Mouse (Mus musculus) heart, postnatal 14 days (tissue): ENCODE measurements around the gene Gm13305. TPM values are rescaled to one million over a fixed set of nuclear protein-coding genes. Genes with fewer than 3 reads are reported as not detected.
"Not testable (repeated sequence)": the region's sequence is repeated elsewhere in the genome, so short reads cannot be mapped to it uniquely, and the experiment has no call there.

ENCODE experiments used
- DNase-seq, 2 experiments: peaks; one replicate each; pipeline ENCODE4 v3.0.0; 2021 to 2022
- intact Hi-C: fragments of 180-260 bp; cut with DNase I; formaldehyde crosslinking; loops from one replicate; pipeline ENCODE4 v1.15.1; 2025
- long read RNA-seq, 2 experiments: library from polyadenylated mRNA; stranded (forward); transcript quantifications; one replicate each; pipeline ENCODE4 v2.0.0; 2021
- total RNA-seq, 2 experiments: library from RNA; stranded (reverse); gene quantifications; 2 replicates each; pipeline ENCODE4 v1.2.3; 2021

Gm13305 gene
- total RNA-seq: under 1 TPM; 0.44 to 0.88 TPM
- long read RNA-seq, experiment 1: 0 reads
- long read RNA-seq, experiment 2: 0 reads

DNA sequence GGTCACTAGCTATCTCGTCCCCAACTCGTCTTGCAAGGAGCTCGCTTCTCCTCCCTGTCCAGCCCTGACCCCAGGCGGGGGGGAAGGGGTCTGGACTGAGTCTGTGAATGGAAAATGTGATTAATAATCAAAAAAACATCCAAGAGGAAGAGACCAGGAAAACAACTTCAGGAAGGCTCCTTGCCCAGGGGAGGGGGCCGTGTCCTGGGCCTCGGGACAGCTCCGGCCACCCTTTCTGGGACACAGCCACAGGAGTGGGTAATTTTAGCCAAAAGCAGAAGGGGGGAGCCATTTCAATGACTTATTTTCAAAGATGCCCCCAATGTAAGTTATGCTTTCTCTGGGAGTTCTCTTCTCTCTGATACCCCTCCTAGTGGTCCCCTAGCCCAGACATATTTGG, at the start of gene Gm13305:
TSS of gene Gm13305 (minus strand) at position 101 of the 400 bp plus-strand sequence.
- DNase-seq, intact Hi-C loops: not testable (repeated sequence)

DNA sequence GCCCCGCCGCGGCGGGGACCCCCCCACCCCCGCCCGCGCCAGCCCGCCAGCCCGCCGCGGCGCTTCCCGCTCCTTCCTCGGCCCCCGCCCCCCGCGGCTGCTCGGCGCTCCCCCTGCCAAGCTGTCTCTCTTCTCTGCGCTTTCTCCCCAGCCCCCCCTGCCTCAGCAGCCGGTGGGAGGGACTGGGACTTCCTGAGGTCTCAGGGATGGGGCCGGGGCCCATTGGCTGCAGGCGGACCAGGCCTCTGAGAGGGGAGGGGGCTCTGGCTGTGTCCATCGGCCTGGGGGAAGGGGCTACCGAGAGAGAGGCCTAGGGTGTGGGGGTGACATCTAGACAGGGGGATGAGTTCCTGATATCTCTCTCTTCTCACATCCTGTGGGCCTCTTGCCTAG, 16.6 kb upstream of the Gm13305 start:
- DNase-seq, intact Hi-C loops: not testable (repeated sequence)

DNA sequence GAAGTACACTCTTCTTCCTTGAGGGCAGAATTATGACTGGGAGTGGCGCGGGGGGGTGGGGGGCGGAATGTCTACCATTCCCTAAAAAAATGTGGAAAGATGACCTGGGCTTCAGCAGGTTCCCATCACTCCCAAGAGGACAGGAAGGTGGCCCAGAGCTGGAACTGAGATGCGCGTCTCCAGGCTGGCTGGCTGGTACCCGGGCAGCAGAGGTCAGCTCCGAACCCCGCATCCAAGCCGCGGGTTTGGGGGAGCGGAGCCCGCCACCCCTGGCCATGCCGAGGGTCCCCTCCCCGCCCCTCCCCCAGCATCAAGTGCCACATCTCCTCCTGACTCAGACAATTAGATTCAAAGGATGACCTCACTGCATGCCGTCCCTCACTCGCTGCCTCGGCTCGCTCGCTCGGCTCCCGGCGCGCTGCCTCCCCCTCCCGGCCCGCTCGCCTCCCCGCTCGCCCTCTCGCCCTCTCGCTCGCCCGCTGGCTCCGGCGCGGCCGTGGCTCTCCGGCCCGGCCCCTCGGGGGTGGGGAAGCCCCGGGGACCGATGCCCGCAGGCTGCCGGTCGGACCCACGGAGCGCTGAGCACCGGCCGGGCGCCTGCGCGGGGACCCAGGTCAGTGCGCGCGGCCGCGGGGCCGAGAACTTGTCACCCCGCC, 16.0 kb upstream of the Gm13305 start:
- intact Hi-C loops, DNase-seq: not testable (repeated sequence)

DNA sequence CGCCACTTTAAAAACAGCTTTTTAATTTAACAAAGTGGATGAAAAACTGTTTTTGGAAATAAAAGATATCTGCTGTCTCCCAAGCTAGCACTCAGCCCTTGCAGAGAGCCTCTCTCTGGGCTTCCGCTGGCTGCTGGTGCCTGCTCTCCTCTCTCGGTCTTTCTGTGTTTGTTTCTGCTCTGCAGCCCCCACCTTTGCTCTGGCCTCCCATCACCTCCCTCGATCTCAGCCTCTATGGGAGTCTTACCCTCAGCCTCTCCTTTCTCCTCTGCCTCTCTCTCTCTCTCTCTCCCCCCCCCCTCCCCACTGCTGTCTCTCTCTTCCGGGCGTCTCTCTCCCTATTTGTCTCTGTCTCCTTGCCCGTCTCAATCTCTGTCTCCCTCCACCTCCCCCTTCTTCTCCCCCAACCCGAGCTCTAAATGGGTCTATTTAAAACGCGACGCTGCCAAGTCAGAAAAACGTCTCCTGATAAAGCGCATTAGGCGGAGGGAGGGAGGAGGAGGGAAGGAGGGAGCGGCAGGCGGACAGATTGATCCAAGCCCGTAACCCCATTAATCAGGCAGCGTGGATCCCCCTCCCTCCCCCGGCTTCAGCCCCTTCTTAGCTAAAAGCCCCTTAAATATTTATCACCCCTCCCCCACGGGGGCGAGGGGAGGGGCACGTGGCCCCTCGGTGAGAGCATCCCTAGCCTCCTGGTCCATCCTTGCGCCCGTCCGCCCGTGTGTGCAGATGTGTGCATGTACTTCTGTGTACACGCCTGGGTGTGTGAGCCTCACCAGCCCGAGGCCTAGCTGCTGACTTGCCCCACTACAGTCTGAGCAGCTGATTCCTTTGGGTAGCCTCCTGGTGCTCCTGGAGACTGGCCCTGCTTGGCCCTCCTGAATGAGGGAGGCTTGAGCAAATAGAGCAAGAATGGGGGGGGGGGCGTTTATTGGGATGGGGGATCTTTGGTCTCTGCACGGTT, 15.1 kb upstream of the Gm13305 start:
- DNase-seq, intact Hi-C loops: not testable (repeated sequence)

DNA sequence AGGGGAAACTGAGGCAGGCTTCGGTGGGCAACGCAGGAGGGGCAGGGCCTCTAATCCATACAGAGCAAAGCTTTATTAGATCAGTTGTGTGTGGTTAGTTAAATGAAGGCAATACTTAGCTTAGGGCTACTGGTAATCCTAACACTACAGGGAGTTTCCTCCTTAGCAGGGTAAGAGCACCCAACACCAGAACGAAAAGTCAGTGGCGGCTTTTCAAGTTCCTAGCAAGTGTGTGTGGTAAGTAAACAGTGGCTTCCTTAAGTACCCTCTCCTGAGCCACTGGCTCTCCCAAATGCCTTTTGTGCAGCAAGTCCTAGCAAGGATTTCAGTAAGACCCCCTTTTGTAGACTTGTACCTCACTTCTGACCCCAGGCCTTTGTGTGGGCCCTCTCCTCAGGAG, 9.8 kb upstream of the Gm13305 start:
- intact Hi-C loops, DNase-seq: not testable (repeated sequence)

DNA sequence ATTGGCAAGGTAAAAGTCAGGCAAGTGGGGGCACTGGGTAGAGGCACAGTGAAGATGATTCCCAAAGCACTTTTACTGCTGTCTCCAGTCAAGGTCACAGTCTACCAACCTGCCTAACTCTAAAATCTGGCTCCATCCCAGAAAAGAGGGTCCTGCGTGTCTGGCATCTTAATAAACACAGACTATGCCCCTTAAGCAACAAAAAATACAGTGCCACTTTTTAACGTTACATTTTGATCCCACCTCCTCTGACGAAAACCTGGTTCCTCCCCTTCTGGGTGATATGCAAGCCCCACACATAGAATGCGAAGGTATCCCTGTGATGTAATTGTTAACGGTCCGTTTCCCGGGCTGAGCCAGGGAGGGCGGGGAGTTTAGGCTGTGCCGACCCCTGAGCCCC, 15.3 kb downstream of the Gm13305 start, which contains the start of gene Gm13306:
TSS of gene Gm13306 (plus strand) at position 301 of the 400 bp plus-strand sequence.
- intact Hi-C loops, DNase-seq: not testable (repeated sequence)

DNA sequence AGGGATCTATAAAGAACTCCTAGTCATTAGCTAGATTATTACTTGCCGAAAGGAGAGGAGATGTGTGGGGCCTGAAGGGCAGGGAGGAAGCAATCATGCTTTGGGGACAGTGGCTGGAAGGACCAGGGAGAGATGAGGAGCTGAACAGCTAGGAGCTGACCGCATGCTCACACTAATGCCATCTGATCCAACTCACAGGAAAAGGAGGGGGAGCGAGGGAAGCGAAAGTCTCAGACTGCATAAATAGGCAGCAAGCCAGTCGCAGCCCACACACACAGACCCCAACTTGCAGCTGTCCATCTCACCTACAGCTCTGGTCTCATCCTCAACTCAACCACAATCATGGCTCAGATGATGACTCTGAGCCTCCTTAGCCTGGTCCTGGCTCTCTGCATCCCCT, 53.9 kb downstream of the Gm13305 start, which contains the start of gene Gm13304:
TSS of gene Gm13304 (plus strand) at position 301 of the 400 bp plus-strand sequence.
- intact Hi-C loops, DNase-seq: not testable (repeated sequence)

Other genes starting within 250 kb of the Gm13305 start
- gene Gm20878, start 227.0 kb downstream of the Gm13305 start, total RNA-seq: under 1 TPM; 0.65 to 0.80 TPM
- not detected for gene Fam205a4, start 202.5 kb downstream of the Gm13305 start, total RNA-seq
- not detected for gene Gm21093, start 133.9 kb downstream of the Gm13305 start, total RNA-seq
- not detected for gene Gm3893, start 77.4 kb downstream of the Gm13305 start, total RNA-seq
- 10 to 100 TPM; 22.7 to 23.8 TPM for gene Gm13304, start 53.8 kb downstream of the Gm13305 start, total RNA-seq
- gene Gm13306, start 15.2 kb downstream of the Gm13305 start, total RNA-seq: not detected
- under 1 TPM; 0.15 to 0.19 TPM for gene Gm10600, start 72.0 kb upstream of the Gm13305 start, total RNA-seq
- not detected for gene Ccl21b, start 87.2 kb upstream of the Gm13305 start, total RNA-seq
- gene Gm21953, start 125.7 kb upstream of the Gm13305 start, total RNA-seq: not detected
- not detected for gene Fam205a3, start 149.7 kb upstream of the Gm13305 start, total RNA-seq